Mouse (Mus musculus): ENCODE data around the gene Mccc2. TPM values are rescaled to one million over a fixed set of nuclear protein-coding genes. Genes with fewer than 3 reads are reported as not detected.

The Mccc2 gene
- total RNA-seq, 4 experiments from 2014 or later = 27.8 to 37.0 (median 29.8) TPM

DNA sequence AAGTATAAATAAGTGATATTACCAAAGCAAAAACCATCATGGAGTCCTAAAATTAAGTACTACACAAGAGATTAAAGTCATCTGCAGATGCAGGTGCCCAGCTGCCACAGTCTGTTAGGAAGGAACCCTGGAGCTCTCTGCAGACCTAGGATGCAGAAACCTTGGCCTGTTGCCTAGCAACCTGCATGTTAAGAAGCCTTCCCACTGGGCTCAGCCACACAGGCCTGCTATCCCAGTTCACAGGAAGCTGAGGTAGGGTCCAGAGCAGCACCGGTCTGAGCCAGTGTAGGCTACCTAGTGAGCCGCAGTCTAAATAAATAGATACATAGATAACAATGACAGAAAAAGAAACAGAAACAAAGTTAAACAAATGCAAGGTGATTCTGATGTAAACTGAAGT is 74.8 kb downstream of the Mccc2 start:
- peak; percentile 21 to 32 for DNase-seq (ENCODE audit: low spot score in 2 of 2)

DNA sequence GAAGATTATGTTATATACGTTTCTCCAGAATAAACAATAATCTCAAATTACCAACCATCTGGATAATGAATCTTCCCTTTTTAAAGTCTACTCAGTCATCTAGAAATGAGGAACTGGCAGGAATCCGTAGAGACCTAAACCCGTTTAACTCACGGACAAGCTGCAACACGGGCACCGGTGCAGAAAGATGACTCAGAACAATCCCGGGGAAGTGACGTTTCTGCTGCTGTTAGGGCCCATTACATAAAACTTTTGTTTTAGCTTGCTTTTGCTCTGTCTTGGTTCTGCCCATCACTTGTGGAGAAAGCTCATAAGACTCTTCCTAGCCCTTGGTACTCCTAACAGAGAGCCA is 76.1 kb downstream of the Mccc2 start:
- DNase-seq (ENCODE audit: low spot score in 2 of 2) = no peak

DNA sequence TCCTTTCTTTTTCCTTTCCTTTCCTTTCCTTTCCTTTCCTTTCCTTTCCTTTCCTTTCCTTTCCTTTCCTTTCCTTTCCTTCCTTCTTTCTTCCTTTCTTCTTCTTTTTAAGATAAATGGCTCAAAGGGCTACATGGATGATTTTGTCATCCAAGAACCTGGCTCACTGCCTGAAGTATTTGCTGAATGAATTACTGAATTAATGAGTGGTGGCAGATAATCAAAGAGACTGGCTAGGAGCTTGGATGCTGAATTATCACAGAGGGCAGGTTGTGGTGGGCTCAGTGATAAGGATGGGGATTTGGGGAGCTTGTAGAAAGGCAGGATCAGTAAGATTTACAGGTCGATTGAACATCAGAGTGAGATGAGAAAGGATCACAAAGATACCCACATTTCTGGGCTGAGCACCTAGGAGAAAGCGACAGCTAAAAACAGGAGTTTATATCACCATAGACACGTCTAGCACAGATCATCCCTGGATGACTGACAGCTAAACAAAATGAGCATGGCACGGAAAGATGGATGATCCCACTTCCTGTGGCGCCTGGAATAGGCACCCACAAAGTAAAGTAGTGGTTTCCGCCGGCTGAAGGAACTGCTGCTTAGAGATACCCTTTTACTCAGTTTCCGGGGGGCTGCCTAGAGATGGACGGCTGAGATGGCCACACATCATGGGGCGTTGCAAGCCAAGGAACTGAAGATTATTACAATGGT is 76.7 kb downstream of the Mccc2 start:
- no peak for DNase-seq (ENCODE audit: low spot score in 2 of 2)

DNA sequence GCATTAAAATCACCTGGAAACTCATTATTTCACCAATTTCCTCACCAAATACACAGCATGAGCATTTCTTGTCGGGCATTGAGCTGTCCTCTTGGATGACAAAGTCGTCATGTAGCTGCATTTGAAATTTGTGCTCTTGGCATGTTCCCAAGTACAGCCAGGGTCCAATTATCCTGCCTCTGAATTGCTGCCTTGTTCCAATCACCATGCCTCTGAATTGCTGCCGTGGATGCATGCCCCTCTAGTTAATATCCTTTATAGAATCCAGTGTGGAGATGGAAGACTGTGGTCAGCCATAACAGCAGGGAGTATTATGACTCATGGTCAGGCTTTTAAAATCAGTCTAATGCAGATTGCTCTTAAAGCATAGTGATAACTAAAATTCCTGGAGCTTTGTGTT is 77.7 kb downstream of the Mccc2 start:
- no peak for DNase-seq (ENCODE audit: low spot score in 2 of 2)

DNA sequence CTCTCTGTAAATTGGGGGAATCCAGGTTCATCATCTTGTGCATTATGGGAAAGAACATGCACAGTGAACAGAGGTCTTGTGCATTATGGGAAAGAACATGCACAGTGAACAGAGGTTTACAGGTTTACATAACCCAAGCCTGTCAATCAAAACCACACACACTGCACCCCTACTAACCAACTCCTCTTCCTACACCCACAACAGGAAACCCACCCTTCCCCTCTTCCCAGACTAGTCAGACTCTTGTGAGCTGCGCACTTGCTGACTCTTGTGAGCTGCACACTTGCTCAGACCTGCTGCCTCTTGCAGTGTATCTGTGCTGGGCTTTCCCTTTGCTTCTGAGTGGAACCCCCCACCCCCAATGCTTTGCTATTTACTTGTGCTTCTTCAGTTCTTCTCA is 83.0 kb downstream of the Mccc2 start:
- DNase-seq (ENCODE audit: low spot score in 2 of 2) = no peak

DNA sequence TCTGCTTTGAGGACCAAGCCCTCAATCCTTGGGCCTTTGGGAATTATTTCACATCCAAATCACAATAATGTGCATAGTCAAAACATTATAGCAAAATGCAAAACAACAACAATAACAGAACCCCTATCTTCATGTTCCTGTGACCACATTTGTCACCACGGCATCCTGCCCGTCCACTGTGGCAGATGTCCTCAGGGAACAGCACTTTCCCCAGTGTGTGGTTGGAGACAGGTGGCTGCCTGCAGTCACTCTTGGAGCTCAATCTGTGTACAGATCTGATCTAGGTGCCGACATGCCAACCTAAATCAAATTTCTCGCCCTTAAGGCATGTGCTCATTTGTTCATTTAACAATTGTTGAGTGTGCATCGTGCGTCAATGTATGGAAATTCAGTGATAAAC is 83.9 kb downstream of the Mccc2 start:
- no peak for DNase-seq (ENCODE audit: low spot score in 2 of 2)

DNA sequence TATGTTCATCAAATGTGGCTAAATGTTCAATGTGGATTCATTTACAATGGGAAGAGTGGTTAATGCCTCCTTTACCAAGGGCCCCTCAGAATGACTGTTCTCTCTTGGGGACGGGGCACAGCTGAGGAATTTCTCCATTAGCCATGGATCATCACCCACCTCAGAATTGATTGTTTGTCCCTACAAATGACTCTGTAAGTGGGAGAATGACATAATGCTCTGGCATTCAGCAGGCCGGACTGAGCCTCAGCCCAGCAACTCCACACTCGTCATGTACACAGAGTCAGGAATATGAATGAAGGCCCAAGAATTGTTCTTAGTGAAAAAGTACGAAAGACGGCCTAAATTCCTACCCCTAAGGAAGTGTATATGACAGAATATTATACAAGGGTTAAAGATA is 89.2 kb downstream of the Mccc2 start:
- no peak for DNase-seq (ENCODE audit: low spot score in 2 of 2)

DNA sequence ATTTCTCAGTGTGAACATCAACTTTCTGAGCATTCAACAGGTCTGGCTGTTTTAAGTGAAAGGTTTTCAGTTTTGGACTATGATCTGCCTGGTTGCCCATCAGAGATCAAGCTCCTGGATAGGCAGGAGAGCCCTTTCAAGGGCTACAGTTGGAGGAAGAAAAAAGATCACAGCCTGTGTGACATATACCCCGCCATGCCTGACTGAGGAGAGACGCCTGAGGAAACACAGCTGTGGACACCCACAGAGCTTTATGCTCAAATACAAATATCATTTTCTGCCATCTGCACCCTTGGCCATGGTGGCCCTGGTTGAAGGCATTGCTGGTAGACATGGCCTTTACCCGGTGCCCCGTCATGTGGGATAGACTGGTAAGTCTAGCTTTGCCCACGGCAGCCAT is 99.8 kb downstream of the Mccc2 start:
- DNase-seq (ENCODE audit: low spot score in 2 of 2) = no peak

DNA sequence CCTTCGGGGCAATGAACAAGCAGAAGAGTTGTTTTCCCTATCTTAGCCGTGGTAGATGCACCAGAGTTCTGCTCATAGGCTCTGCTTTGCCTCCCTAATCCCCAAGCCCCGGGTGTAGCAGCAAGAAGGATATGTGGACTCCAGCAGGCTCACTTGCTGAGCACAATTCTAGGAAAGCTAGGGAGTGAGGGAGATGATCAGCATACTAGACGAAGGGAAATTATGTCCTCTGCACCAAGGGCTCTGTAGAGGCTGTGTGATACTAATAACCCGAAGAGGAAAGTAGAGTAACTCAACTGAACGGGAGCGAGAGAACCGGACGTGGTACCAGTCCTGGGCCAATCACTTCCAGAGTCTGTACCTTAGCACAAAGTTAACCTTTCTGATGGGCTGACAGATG is 114.5 kb downstream of the Mccc2 start, which contains the start of gene Cartpt:
Cartpt (minus strand) TSS at position 127 of the 400 bp plus-strand sequence.
- no peak for DNase-seq (ENCODE audit: low spot score in 2 of 2)

DNA sequence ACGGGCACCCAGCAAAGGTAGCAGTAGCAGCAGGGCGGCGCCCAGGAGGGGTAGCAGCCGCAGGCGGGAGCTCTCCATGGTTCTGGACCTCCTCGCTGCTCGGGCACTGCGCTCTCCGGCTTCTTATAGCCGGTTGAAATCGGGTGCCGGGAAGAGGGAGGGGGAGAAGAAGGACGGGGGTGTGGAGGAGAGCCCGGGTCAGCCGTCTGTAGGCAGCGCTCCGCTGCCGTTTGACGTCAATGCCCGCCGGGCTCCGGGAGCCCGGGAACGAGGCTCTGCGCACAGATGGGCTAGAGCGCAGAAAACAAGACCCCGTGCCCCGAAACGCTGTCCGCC is 114.9 kb downstream of the Mccc2 start:
- no peak for DNase-seq (ENCODE audit: low spot score in 2 of 2)

DNA sequence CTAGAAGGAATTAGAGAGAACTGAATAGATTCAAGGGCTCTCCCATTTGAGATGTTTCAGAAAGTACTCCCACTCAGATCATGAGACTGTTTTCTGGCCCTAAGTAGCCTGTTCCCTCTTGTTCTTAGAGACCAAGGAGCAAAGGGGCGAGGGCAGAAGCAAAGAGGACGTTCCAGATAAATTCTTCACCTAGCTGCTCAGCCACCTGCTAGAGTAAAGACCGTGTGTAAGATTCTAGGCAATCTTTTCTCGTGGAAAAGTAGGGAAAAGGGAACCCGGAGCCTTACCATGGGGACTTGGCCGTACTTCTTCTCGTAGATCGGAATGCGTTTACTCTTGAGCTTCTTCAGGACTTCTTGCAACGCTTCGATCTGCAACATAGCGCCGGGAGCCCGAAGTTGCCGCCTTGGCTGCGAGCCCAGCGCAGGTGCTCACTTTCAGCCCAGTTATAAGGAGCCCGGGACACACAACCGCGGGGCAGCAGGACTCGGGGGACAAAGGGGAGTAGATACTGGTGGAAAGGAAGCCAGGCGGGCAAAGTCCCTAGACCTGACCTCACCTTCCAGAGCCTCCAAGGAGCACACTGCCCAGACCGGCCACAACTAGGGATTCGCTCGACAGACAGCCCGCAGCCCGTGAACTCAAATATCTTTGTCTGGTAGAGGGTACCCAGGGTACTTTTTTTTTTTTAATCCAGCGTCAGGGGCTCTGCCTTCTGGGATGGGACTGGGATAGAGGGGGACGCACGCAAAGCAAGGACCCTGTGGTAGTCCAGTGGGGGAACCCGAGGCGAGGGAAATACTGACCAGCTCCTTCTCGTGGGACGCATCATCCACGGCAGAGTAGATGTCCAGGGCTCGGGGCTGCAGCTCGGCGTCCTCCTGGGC is 115.5 kb downstream of the Mccc2 start:
- DNase-seq (ENCODE audit: low spot score in 2 of 2) = no peak

DNA sequence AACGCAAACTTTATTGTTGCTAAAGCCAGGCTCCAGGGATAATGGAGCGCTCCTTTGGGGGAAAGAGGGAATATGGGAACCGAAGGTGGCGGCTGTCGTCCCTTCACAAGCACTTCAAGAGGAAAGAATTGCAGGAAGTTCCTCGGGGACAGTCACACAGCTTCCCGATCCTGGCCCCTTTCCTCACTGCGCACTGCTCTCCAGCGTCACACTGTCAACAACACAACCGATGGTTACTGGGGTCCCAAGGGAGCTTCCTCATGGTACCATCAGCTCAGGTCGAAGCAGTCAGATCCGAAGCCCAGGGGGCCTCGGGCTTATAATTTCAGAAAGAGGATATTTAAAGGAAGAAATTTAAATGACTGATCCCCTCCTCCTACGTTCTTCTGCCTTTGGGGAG is 116.6 kb downstream of the Mccc2 start:
- no peak for DNase-seq (ENCODE audit: low spot score in 2 of 2)

Other genes starting within 250 kb of the Mccc2 start
- 1 to 10 TPM; 1.9 to 3.2 (median 2.3) TPM for gene Cartpt, start 114.5 kb downstream of the Mccc2 start, total RNA-seq (2022)
- 10 to 100 TPM; 33.5 to 48.0 (median 45.6) TPM for gene Bdp1, start 88.4 kb upstream of the Mccc2 start, total RNA-seq (2022)
- 10 to 100 TPM in 2 of 4 experiments, 1 to 10 TPM in 2; 8.5 to 13.2 (median 11.4) TPM for gene Serf1, start 92.4 kb upstream of the Mccc2 start, total RNA-seq (2022)
- gene Smn1, start 109.2 kb upstream of the Mccc2 start, total RNA-seq (2022) = 10 to 100 TPM; 36.1 to 57.4 (median 38.8) TPM
- 1 to 10 TPM in 2 of 4 experiments, under 1 TPM in 2; 0.43 to 4.5 (median 2.3) TPM for gene Naip2, start 186.5 kb upstream of the Mccc2 start, total RNA-seq (2022)
- 1 to 10 TPM in 2 of 4 experiments, under 1 TPM in 2; 0.37 to 2.8 (median 1.7) TPM for gene Naip5, start 230.7 kb upstream of the Mccc2 start, total RNA-seq (2022)

All from layer of hippocampus, adult 8-10 months (tissue).